Mouse (Mus musculus) T-helper 1 cell (primary cell): ENCODE measurements around the gene Abca2.

ENCODE experiments used
- in situ Hi-C: fragments of 300-600 bp; cut with MboI, MseI; formaldehyde crosslinking; loops from one replicate; pipeline ENCODE4 v1.15.1; 2025; ENCODE audit warnings: high pct_unique_total_duplicates

Gene Abca2

GRCm38 (mm10) chr2:25425481-25425880 lies 3.0 kb upstream of the Abca2 start:
- in situ Hi-C loops = no loop called here

GRCm38 (mm10) chr2:25426721-25427191 lies 1.7 kb upstream of the Abca2 start:
- in situ Hi-C loops = no loop called here

- in situ Hi-C loops = no loop called here
These were observed 1.2 kb upstream of the Abca2 start for GRCm38 (mm10) chr2:25427256-25427655.

- in situ Hi-C loops = loop anchor here (5.0 kb wide), 1 partner anchor 48 kb away; no protein-coding TSS in a partner anchor
These were observed 1.1 kb downstream of the Abca2 start for GRCm38 (mm10) chr2:25429435-25430180.

GRCm38 (mm10) chr2:25430395-25431233 lies 2.1 kb downstream of the Abca2 start:
- in situ Hi-C loops = loop anchor here (5.0 kb wide), 1 partner anchor 47 kb away; no protein-coding TSS in a partner anchor

GRCm38 (mm10) chr2:25431308-25431855 lies 2.9 kb downstream of the Abca2 start:
- in situ Hi-C loops = loop anchor here (5.0 kb wide), 1 partner anchor 46 kb away; no protein-coding TSS in a partner anchor

GRCm38 (mm10) chr2:25432326-25433098 lies 4.0 kb downstream of the Abca2 start:
- in situ Hi-C loops = loop anchor here (5.0 kb wide), 1 partner anchor 45 kb away; no protein-coding TSS in a partner anchor

GRCm38 (mm10) chr2:25433101-25433500 lies 4.6 kb downstream of the Abca2 start:
- in situ Hi-C loops = loop anchor here (5.0 kb wide), 1 partner anchor 44 kb away; no protein-coding TSS in a partner anchor

GRCm38 (mm10) chr2:25434292-25434691 lies 5.8 kb downstream of the Abca2 start:
- in situ Hi-C loops = loop anchor here (5.0 kb wide), 1 partner anchor 43 kb away; no protein-coding TSS in a partner anchor

GRCm38 (mm10) chr2:25436286-25436820 lies 7.8 kb downstream of the Abca2 start:
- in situ Hi-C loops = no loop called here

- in situ Hi-C loops = no loop called here
These were observed 12.6 kb downstream of the Abca2 start for GRCm38 (mm10) chr2:25441067-25441466.

- in situ Hi-C loops = no loop called here
These were observed 14.2 kb downstream of the Abca2 start for GRCm38 (mm10) chr2:25442682-25443081.

GRCm38 (mm10) chr2:25450853-25451647 lies 22.5 kb downstream of the Abca2 start:
- in situ Hi-C loops = no loop called here

- in situ Hi-C loops = no loop called here
These were observed 24.4 kb downstream of the Abca2 start for GRCm38 (mm10) chr2:25452951-25453350.

GRCm38 (mm10) chr2:25456205-25456953 lies 27.9 kb downstream of the Abca2 start, which contains the start of gene Clic3:
Gene Clic3 (plus strand): TSS chr2:25456838.
- in situ Hi-C loops = no loop called here

GRCm38 (mm10) chr2:25457022-25457896 lies 28.8 kb downstream of the Abca2 start:
- in situ Hi-C loops = no loop called here

GRCm38 (mm10) chr2:25458911-25459310 lies 30.4 kb downstream of the Abca2 start:
- in situ Hi-C loops = no loop called here

GRCm38 (mm10) chr2:25460135-25460534 lies 31.6 kb downstream of the Abca2 start:
- in situ Hi-C loops = no loop called here
